Mouse (Mus musculus) frontal cortex, postnatal 36 days (tissue): ENCODE results near the gene Dctn3.

Experiments used
- DNase-seq, 2 experiments: peaks; one replicate each; pipeline ENCODE4 v3.0.0; 2022; ENCODE audit warnings: low spot score in 2 of 2

The Dctn3 gene

DNA sequence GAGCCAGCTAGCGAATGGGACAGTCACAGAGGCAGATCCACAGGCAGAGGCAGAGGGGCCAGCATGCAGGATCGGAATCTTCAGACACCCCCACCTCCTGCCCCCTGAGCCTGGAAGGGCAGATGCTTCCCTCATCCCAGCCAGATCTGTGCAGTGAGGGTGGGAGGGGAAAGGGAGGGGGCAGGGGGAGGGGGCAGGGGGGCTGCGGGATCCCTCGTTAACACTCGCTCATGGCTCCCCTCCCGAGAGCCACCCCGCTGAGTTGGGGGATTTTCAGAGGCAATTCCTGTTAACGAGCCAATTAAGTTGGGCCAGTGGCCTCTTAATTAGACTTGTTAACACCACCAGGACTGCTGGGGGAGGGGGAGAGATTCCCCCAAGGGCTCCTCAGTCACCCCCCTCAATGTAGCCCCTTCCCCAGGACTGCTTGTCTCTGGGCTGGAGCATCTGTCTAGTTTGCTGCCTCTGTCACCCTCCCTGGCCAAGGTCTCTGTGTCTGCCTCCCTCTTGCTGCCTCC lies 50.9 kb downstream of the Dctn3 start:
- DNase-seq = no peak

- no peak for DNase-seq
These were observed 51.5 kb downstream of the Dctn3 start for GRCm38 (mm10) chr4:41671500-41671899.

- DNase-seq = no peak
These were observed 52.1 kb downstream of the Dctn3 start for GRCm38 (mm10) chr4:41670836-41671235.

DNA sequence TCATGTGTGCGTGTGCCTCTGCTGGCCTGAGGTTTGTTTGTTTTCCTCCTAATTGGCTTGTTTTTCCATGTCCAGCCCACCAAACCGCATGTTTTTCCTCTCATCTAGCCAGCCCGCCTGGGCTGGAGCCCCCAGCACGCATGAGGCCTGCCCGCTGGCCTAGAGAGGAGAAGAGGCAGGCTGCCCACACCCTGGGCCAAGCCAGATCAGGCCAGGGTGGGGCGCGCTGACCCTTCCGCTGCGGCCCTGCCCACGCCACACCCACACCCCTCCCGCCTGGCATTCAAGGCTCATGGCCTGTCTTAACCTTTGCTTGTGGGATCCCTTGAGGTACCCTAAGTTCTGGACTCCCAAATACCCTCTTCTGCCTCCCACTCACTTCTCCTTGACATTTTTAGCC lies 56.3 kb downstream of the Dctn3 start:
- no peak for DNase-seq

GRCm38 (mm10) chr4:41665009-41665675 lies 57.8 kb downstream of the Dctn3 start:
- no peak for DNase-seq
